Mouse (Mus musculus): Measurements from ENCODE around the gene Nhp2.
"Not testable (repeated sequence)": the region's sequence is repeated elsewhere in the genome, so short reads cannot be mapped to it uniquely, and the experiment has no call there.

Gene Nhp2

DNA sequence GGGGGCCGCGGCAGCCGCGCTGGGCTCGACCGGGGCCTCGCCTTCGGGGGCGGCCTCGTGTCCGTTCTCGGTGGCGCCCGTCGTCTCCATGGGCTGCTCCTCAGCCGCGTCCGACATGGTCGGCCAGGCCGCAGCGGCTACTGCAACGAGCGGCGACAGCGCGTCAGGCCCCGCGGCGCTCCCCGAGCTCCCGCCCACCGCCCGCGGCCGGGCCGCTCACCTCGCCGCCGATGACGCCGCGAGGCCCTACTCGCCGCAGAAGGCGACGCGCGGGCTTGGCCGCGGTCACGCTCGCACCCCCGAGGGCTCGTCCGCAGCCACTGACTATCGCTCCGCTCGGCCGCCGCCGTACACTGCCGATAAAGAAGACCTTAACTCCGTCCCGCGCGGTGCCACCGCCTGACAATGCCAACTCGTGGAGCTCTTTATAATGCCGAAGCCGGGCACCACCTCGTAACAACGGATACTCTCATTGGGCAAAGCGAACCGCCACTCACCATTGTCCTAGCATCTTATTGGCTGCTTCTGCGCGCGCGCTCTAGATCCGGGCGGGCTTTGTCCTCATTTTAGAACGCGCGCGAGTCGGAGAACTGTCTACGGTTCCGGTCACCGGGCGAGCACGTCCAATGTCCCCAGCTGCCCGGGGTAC, 13.0 kb upstream of the Nhp2 start, which contains the start of gene Hnrnpab:
TSS of gene Hnrnpab (minus strand) at position 401 of the 649 bp plus-strand sequence.
- peak; percentile 83 for DNase-seq (ENCODE audit: low read depth)

- DNase-seq (ENCODE audit: low read depth) = no peak
Observed at GRCm38 (mm10) chr11:51607096-51607738, 12.3 kb upstream of the Nhp2 start.

DNA sequence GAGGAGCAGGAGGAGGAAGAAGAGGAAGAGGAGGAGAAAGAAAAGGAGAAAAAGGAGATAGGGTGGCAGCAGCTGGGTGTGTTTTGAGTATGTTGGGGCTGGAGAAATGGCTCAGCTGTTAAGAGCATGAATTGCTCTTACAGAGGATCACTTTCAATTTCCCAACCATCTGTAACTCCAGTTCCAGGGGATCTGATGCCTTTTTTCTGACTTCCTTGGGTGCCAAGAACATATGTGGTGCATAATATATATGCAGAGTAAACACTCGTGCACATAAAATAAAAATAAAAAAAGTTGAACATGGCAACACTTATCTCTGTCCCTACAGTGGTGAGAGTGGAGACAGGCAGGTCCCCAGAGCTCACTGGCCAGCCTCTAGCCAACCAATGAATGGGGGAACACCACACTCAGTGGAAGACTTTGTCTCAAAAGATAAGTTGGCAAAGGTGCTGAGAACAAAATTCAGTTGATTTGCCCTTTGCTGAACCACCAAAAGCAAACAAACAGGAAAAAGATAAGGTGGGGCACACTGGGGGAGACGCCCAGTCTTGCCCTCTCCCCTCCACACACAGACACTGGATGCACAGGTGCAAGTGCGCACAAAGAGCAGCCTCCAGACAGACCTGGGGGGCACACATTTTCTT, 10.1 kb upstream of the Nhp2 start:
- no peak for DNase-seq (ENCODE audit: low read depth)

DNA sequence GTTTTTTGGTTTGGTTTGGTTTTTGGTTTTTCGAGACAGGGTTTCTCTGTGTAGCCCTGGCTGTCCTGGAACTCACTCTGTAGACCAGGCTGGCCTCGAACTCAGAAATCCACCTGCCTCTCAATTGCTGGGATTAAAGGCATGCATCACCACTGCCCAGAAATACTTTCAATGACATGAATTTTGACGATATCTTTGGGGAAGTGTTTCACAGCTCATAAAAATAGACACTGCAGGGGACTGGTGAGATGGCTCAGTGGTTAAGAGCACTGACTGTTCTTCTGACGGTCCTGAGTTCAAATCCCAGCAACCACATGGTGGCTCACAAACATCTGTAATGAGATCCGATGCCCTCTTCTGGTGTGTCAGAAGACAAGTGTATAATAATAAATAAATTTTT, 9.6 kb upstream of the Nhp2 start:
- not testable (repeated sequence) for DNase-seq (ENCODE audit: low read depth)

DNA sequence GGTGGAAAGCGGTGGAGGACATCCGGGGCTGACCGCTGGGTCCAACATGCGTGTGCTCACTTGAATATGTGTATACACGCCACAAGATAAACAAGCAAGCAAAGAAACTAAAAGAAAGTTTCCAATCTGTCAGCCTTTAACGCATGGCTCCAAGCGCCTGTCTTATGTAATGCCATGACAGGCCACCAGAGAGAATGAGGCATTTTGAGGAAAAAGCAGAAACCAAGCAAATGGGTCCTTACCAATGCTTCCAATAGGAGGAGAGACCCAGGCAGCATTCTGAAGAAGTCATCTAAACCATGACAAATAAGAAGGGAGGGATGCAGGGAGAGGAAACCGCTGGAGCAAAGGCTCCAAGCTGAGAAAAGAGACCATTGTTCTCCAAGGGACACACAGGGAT, 5.3 kb upstream of the Nhp2 start:
- no peak for DNase-seq (ENCODE audit: low read depth)

GRCm38 (mm10) chr11:51615129-51615528, 4.4 kb upstream of the Nhp2 start:
- peak; percentile 29 for DNase-seq (ENCODE audit: low read depth)

DNA sequence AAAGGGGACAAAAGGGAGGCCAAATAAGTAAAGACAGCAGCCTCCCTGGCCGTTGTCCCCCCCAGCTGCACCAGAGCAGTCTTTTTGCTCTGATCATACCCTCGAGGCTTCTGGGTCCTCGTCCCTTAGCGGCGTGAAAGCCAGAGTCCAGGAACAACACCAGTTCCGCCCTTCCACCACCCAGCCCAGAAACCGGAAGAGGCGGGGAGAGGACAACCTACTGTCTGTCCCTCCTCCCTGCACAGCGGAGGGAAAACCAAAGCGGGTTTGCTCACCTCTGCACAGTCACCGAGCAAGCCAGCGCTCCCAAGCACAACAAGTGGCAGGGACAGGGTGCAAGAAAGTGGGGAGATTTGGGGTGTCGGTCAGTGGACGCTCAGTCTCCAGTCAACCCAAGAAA, 3.9 kb upstream of the Nhp2 start:
- peak; percentile 49 for DNase-seq (ENCODE audit: low read depth)

- not testable (repeated sequence) for DNase-seq (ENCODE audit: low read depth)
Observed at GRCm38 (mm10) chr11:51616113-51616512, 3.4 kb upstream of the Nhp2 start.

- DNase-seq (ENCODE audit: low read depth) = peak; percentile 35
Observed at GRCm38 (mm10) chr11:51617693-51618092, 1.8 kb upstream of the Nhp2 start.

DNA sequence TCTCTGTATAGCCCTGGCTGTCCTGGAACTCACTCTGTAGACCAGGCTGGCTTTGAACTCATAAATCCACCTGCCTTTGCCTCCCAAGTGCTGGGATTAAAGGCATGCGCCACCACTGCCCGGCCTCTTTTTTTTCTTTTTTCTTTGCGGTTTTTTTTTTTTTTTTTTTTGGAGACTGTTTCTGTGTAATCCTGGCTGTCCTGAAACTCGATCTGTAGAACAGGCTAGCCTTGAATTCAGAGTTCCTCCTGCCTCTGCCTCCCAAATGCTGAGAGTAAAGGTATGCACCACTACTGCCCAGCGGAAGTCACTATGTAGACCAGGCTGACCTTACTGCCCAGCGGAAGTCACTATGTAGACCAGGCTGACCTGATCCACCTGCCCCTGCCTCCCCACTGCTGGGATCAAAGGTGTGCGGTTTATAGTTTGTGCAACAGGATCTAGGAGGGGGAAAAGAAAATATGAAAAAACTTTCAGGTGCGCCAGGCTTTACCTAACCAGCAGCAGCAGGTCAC, 584 bp upstream of the Nhp2 start:
- no peak for DNase-seq (ENCODE audit: low read depth)

DNA sequence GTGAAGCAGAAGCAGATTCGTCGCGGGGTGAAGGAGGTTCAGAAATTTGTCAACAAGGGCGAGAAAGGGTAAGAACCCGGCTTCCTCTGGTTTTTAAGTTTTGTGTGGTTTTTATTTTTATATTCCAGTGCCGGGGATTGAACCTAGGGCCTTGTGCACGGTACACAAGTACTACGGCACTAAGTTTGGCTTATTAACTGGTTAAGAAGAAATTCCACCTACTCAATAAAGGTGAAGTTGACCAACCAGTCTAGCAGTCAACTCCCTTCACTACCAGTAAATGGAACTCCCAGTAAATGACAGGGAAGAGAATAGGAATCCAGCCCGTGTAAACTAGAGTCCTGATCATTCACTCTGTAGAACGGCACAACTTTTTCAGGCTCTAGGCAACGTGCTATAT, 549 bp downstream of the Nhp2 start:
- no peak for DNase-seq (ENCODE audit: low read depth)

DNA sequence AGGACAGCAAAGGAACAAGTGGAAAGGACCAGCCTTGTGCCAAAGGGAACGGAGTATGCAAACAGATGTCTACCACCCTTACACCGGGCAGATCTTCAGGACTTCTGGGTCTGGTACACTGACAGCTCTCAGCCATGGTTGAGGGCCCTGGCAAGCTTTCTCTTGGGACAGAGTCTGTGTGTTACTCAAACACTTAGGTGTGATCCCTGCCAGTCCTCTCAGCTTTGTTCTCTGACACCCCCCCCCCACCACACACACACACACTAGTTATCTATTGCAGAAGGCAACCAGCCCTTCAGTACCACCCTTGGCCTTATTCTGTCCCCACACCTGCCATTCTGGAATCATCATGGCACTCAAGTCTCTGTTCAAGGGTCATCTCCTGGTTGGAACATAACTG, 2.2 kb downstream of the Nhp2 start:
- DNase-seq (ENCODE audit: low read depth) = no peak

- DNase-seq (ENCODE audit: low read depth) = no peak
Observed at GRCm38 (mm10) chr11:51622971-51623491, 3.5 kb downstream of the Nhp2 start.

DNA sequence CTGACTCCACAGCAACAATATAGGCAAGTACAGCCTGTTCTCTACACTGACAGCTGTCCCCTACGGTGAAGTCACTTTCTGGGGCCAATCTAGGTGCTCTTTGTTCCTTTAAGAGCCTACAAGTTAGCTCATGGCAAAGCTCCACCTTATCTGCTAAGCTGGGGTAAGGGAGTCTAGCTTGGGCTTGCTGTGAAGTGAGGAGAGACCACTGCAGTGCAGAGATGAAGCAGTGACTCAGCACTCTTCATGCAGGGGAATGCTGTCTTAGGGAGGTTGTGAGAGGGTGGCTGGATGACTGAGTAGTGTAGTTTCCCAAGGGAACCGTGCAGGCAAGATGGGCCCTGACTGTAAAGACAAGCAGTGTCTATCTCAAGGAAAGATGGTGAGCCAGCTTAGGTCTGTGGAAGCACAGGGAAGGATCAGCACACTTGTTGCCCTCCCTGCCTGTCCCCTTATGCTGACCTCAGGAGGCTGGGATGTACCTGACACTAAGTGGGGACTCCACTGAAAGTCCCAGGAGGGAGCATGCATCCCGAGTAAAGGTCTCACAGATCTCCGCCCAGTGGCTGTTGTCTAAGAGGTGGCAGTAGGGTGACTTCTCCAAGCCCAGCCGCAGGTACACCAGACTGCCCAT, 5.8 kb downstream of the Nhp2 start:
- no peak for DNase-seq (ENCODE audit: low read depth)

DNA sequence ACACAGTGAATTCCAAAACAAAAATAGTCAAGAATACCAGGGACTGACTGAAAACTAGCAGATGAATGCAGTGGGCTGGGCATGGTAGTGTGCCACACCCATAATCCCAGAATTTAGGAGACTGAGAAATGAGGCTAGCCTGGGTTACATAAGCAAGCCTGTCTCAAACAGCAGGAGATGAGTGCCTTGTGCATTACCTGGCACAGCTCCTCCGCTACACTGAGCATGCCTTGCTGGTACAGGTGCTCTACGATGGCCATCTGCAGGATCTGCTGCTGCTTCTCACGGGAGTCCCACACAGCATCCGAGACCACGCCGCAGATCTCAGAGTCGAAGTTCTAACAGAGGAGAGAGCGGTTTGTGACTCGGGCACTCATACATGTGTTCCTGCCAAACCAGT, 7.9 kb downstream of the Nhp2 start:
- DNase-seq (ENCODE audit: low read depth) = no peak

DNA sequence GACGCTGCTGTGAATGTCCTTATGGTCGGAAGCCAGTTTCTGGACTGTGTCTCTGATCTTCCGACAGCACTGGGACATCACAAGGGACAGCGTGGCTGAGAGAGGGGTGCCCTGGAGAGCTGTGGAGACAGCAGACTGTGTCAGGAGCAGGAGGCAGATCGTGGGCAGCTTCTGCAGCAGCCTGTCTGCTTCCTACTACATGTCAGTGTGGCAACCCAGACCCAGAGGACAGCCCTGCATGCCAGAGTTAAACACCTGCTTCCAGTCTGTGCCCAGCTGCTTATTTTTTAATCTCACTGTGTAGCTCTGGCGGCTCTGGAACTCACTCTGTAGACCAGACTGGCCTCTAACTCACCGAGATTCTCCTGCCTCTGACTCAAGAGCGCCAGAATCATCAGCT, 8.4 kb downstream of the Nhp2 start:
- DNase-seq (ENCODE audit: low read depth) = no peak

GRCm38 (mm10) chr11:51629651-51630314, 10.2 kb downstream of the Nhp2 start:
- no peak for DNase-seq (ENCODE audit: low read depth)

- no peak for DNase-seq (ENCODE audit: low read depth)
Observed at GRCm38 (mm10) chr11:51632130-51632753, 12.7 kb downstream of the Nhp2 start.

DNA sequence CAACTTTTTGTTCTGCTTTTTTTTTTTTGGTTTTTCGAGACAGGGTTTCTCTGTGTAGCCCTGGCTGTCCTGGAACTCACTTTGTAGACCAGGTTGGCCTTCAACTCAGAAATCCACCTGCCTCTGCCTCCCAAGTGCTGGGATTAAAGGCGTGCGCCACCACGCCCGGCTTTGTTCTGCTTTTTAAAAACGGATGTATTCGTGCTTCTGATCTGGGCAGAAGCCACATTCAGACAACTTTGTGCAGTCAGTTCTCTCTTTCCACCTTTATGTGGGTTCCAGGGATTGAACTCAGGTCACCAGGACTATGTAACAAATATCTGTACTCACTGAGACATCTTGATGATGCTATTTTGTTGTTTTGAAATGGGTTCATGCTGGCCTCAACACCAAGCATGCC, 13.7 kb downstream of the Nhp2 start:
- DNase-seq (ENCODE audit: low read depth) = not testable (repeated sequence)

GRCm38 (mm10) chr11:51633721-51634120, 14.2 kb downstream of the Nhp2 start:
- DNase-seq (ENCODE audit: low read depth) = no peak

- DNase-seq (ENCODE audit: low read depth) = no peak
Observed at GRCm38 (mm10) chr11:51635127-51635524, 15.6 kb downstream of the Nhp2 start.

Measured in fibroblast of lung, adult 2 months (primary cell).